Mouse (Mus musculus): ENCODE measurements at regions not wholly inside any gene's neighbourhood (a gene's known extent, or its start where the extent isn't known, plus 50 kb on each side); places are given as distances from the start of the nearest gene placed in this dataset.

DNA sequence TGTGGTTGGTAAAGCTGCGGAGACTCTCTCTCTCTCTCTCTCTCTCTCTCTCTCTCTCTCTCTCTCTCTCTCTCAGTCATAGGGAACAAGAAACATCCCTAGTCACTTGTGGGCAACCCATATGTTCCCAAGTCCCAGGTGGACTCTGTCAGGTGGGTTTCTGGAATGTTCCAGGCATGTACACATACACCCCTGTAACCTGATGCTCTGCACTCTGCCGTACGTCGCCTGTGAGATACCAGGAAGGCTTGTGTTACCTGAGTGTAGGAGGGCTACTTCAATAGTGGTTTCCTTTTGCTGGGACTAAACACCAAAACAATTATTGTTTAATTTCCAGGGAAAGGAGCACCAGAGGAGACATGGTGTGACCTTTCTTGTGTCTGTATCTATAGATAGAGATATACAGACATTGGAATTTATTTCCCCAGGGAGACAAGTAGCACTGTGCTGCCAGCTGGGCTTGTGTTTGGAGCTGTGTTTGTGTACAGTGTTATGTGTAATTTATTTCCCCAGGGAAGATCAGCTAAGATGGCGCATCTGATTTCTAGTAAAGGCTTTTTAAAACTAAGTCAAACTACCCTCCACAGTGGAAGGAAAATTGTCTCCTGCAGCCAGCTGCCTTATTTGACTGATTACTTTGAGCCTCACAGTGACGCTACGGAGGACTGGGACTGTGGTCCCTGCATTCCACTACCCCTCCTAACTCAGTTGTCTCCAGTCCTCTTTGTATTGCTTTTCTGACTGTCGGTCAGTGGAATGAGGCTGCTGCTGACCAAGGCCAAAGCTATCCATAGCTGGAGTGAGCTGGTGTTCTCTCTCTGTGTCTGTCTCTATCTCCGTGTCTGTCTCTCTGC lies 454.4 kb upstream of the Fam160b2 start:
- no peak for TF ChIP-seq EP300 (IDR thresholded peaks at IDR 0.05; ENCODE audit: insufficient read depth, low read depth, low read length)
- no peak for TF ChIP-seq CTCF (IDR thresholded peaks at IDR 0.05; ENCODE audit: low read depth, low read length)
- TF ChIP-seq POLR2A (IDR thresholded peaks at IDR 0.05; ENCODE audit: insufficient read depth, low read length), result no peak

All from ES-Bruce4 (cell line).